Mouse (Mus musculus) C2C12 (cell line): ENCODE measurements around the gene Diexf.

ENCODE experiments used
- CEBPB ChIP-seq: IDR thresholded peaks from one replicate; pipeline ENCODE4 v1.6.1; 2011; ENCODE audit warnings: low read depth, mild to moderate bottlenecking, control low read depth, moderate library complexity
- CTCF ChIP-seq: IDR thresholded peaks from one replicate; pipeline ENCODE4 v1.5.1; 2011; ENCODE audit not compliant: control insufficient read depth, insufficient read depth, insufficient read length
- MAX ChIP-seq: IDR thresholded peaks from one replicate; pipeline ENCODE4 v1.6.1; 2011; ENCODE audit warnings: mild to moderate bottlenecking, control low read depth
- MYOD1 ChIP-seq: IDR thresholded peaks from one replicate; pipeline ENCODE4 v1.6.1; 2011; ENCODE audit warnings: low read depth; ENCODE audit not compliant: control insufficient read depth, insufficient read length
- MYOG ChIP-seq: IDR thresholded peaks from one replicate; pipeline ENCODE4 v1.6.1; 2011; ENCODE audit not compliant: control insufficient read depth, insufficient read length; ENCODE audit errors: extremely low read depth
- USF1 ChIP-seq: IDR thresholded peaks from one replicate; pipeline ENCODE4 v1.6.1; 2011; ENCODE audit warnings: low read depth, mild to moderate bottlenecking, control low read depth, moderate library complexity

DNA sequence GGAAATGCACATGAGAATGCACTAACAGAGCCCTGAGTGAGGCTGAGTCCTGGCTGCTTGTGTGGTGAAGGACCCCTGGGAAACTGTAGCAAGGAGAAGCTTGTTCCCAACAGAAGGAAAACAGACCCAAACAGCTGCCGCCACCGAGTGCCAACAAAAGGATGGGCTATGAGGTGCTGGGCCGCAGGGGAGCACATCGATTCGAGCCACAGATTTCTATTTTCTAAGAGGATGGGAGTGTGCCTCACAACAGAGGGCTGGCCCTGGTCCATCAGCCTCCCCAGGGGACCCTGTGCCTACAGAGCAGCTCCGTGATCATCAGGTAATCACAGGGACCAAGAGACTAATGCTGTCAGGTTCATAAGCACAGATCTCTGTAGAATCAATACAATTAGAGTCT, 40.9 kb downstream of the Diexf start:
- TF ChIP-seq CTCF (no peak), MYOD1 (no peak), USF1 (no peak), CEBPB (no peak), MAX (no peak), MYOG (no peak)
